Mouse (Mus musculus): Measurements from ENCODE around the gene Pianp.

- TF ChIP-seq EP300 (IDR thresholded peaks at IDR 0.05) (no peak), CTCF (IDR thresholded peaks at IDR 0.05) (no peak)
Measured at GRCm38 (mm10) chr6:124995246-124995645, 1.2 kb upstream of the Pianp start.

Data from lung, postnatal 0 days (tissue).